Mouse (Mus musculus) brain, embryonic 14.5 days (tissue): ENCODE results near the gene Ebp.

Experiments
- CTCF ChIP-seq: fragments of 200-500 bp; IDR thresholded peaks from 2 replicates; pipeline ENCODE4 v1.5.1; 2012; ENCODE audit warnings: inconsistent platforms, mild to moderate bottlenecking, moderate library complexity, borderline replicate concordance; ENCODE audit not compliant: insufficient read depth, insufficient read length; ENCODE audit errors: extremely low read depth
- POLR2A ChIP-seq: fragments of 200-500 bp; IDR thresholded peaks from 2 replicates; pipeline ENCODE4 v1.6.1; 2012; ENCODE audit warnings: mild to moderate bottlenecking, inconsistent platforms, borderline replicate concordance; ENCODE audit not compliant: poor library complexity, insufficient read depth, insufficient read length, severe bottlenecking; ENCODE audit errors: extremely low read depth

- TF ChIP-seq CTCF (no peak), POLR2A (no peak)
Measured at GRCm38 (mm10) chrX:8167716-8168647, 25.3 kb downstream of the Ebp start.
